8 mouse cellular contexts compared by ENCODE assay signal in the genomic region with DNA sequence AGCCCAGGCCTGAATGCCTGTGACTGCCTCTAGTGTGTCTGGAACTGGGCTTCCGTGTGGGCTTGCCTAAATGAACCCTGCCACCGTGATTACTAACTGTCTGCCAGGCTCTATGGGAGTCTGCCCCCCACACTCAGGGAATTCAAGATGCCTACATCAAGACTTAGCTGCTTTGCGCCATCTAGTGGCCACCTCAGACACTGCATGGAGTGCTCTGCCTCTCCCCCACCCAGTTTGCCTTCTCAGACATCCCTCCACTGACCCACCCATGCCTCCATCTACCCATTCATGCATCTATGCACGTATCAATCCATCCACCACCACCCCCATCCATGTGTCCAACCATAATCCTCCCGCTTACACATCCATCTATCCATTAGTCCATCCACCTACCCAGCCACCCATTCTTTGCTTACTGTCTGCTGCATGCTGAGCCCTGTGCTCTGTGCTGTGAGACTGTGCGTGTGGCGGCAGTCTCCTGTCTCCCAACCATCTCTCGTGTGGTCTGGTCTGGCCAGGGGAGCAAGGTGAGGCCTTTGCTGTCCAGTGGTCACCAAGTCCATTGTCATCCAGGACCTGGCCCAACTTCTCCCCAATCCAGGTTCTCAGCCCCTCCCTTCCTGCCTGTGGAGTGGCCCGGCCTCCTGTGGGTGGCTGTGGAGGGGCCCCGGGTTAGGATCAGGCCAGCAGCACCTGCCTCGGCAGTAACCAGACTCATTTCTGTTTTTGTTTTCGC. TPM values are rescaled to one million over a fixed set of nuclear protein-coding genes. Genes with fewer than 3 reads are reported as not detected.
DNase-seq lines count a peak whose midpoint lies in the region; ATAC-seq lines count a peak whose summit lies in the region.

No protein-coding gene starts in this region.

- 0 out of 2 replicates have a peak, but pooled peaks cover 9% of the 10 kb centered on the region for H3K36me3 ChIP-seq in hindbrain, embryonic 14.5 days (replicated peaks; ENCODE audit: control insufficient read depth, insufficient read depth)
- H3K36me3 ChIP-seq in megakaryocyte, embryonic 14.5 days (replicated peaks; ENCODE audit: low read length): no peaks in the 10 kb centered on the region

- peak; percentile 69 for DNase-seq in gastrocnemius, adult 18-20 months (ENCODE audit: low spot score)
- no peak for DNase-seq in gastrocnemius, postnatal 25 days
- peak; percentile 82 for DNase-seq in cerebellum, adult 9-11 months
- DNase-seq in hindbrain, embryonic 14.5 days (ENCODE audit: low spot score): peak; percentile 86
- peak; percentile 79 to 88 for DNase-seq in left cerebral cortex, adult 18-20 months (ENCODE audit: low spot score in 2 of 2)
- peak; percentile 75 for DNase-seq in right cerebral cortex, postnatal 25 days

- ATAC-seq in frontal cortex, adult (ENCODE audit: low TSS enrichment): peak; percentile 51
- ATAC-seq in hindbrain, embryonic 14.5 days (ENCODE audit: low FRiP score): peak; percentile 15; the same call in 1 of the 2 replicates

- 0 out of 2 replicates have a peak overlapping the region, but pooled peaks have one; percentile 16 for H3K4me2 ChIP-seq in hindbrain, embryonic 14.5 days (replicated peaks)

- H3K9ac ChIP-seq in hindbrain, embryonic 14.5 days: no peak overlapping the region

- peaks cover 20% of the 10 kb centered on the region for H3K4me1 ChIP-seq in hindbrain, embryonic 14.5 days (replicated peaks; ENCODE audit: control insufficient read depth, insufficient read depth, low read length)
- H3K4me1 ChIP-seq in megakaryocyte, embryonic 14.5 days: peaks cover 27% of the 10 kb centered on the region; the same call in 1 of the 2 replicates

- no peaks in the 10 kb centered on the region for H3K9me3 ChIP-seq in hindbrain, embryonic 14.5 days (ENCODE audit: control insufficient read depth, low read length)
- no peaks in the 10 kb centered on the region for H3K9me3 ChIP-seq in megakaryocyte, embryonic 14.5 days

- no peak overlapping the region for H3K4me3 ChIP-seq in hindbrain, embryonic 14.5 days (replicated peaks; ENCODE audit: low read length)
- peak overlapping the region; percentile 62 for H3K4me3 ChIP-seq in megakaryocyte, embryonic 14.5 days (replicated peaks)

- H3K27ac ChIP-seq in hindbrain, embryonic 14.5 days: no peak overlapping the region

- H3K27me3 ChIP-seq in hindbrain, embryonic 14.5 days (ENCODE audit: control insufficient read depth, insufficient read depth, low read length): no peaks in the 10 kb centered on the region
- H3K27me3 ChIP-seq in megakaryocyte, embryonic 14.5 days (replicated peaks): peaks cover 93% of the 10 kb centered on the region

- 33% methylated on average over 12 of the region's 12 CpGs for WGBS in hindbrain, embryonic 14.5 days

RNA-seq across cellular contexts. Expression of a gene that starts 58.3 kb away (rescaled TPM):
- total RNA-seq in gastrocnemius, adult 18-20 months (2021): 10 to 100 TPM in 1 of 2 experiments, 1 to 10 TPM in 1; 8.3 to 10.2 TPM
- 1 to 10 TPM; 8.0 to 9.4 TPM for total RNA-seq in gastrocnemius, postnatal 25 days (2021)
- 80.7 and 83.9 TPM in 2 replicates for polyA plus RNA-seq in hindbrain, embryonic 14.5 days (2014; fragmentation: Nextera tagmentation; extraction: Ambion mirVana)
- total RNA-seq in left cerebral cortex, adult 18-20 months (2021): 100 to 1,000 TPM; 289 to 307 TPM
- 3.9 and 26.0 TPM in 2 replicates for polyA plus RNA-seq in megakaryocyte, embryonic 14.5 days (2012; ENCODE audit: insufficient read depth, low replicate concordance)

Comparison
In these comparisons a context has a peak if more than half of its experiments do, and no peak if none do; other contexts are left out.
1. RNA of a gene that starts 58.3 kb away (total RNA-seq): 289 to 307 TPM in left cerebral cortex, adult 18-20 months; 8.3 to 10.2 TPM in gastrocnemius, adult 18-20 months and 8.0 to 9.4 TPM in gastrocnemius, postnatal 25 days; every median in the first group is over 10 times any median in the second.